Mouse (Mus musculus): Measurements from ENCODE around the gene Sbk2. TPM values are rescaled to one million over a fixed set of nuclear protein-coding genes. Genes with fewer than 3 reads are reported as not detected.

Gene Sbk2
- polyA plus RNA-seq, 1 experiment from 2014 or later: not detected

GRCm38 (mm10) chr7:4947855-4948254, 16.4 kb downstream of the Sbk2 start:
- Histone ChIP-seq H3K4me1 (peaks cover 3% of the 10 kb centered on the region; the same call in 1 of the 2 replicates), H3K9ac (no peak overlapping the region), H3K27ac (no peak overlapping the region), H3K9me3 (replicated peaks) (no peaks in the 10 kb centered on the region), H3K36me3 (no peaks in the 10 kb centered on the region), H3K4me3 (no peak overlapping the region), H3K4me2 (replicated peaks) (no peak overlapping the region), H3K27me3 (0 out of 2 replicates have a peak, but pooled peaks cover 2% of the 10 kb centered on the region)
- WGBS: 61% methylated on average over 2 of the region's 2 CpGs
- no peak for ATAC-seq (ENCODE audit: low FRiP score)

GRCm38 (mm10) chr7:4943223-4943815, 20.9 kb downstream of the Sbk2 start:
- ATAC-seq (ENCODE audit: low FRiP score): peak; percentile 63
- no peaks in the 10 kb centered on the region for H3K27me3 ChIP-seq
- H3K9me3 ChIP-seq (replicated peaks): no peaks in the 10 kb centered on the region
- peak overlapping the region; percentile 15; the same call in 1 of the 2 replicates for H3K4me3 ChIP-seq
- H3K4me1 ChIP-seq: peaks cover 3% of the 10 kb centered on the region; the same call in 1 of the 2 replicates
- H3K27ac ChIP-seq: no peak overlapping the region
- H3K9ac ChIP-seq: no peak overlapping the region
- H3K4me2 ChIP-seq (replicated peaks): peak overlapping the region; percentile 40
- WGBS: 20% methylated on average over 15 of the region's 15 CpGs
- no peaks in the 10 kb centered on the region for H3K36me3 ChIP-seq

GRCm38 (mm10) chr7:4942673-4943072, 21.5 kb downstream of the Sbk2 start:
- Histone ChIP-seq H3K4me3 (no peak overlapping the region), H3K27me3 (no peaks in the 10 kb centered on the region), H3K4me2 (replicated peaks) (no peak overlapping the region), H3K4me1 (peaks cover 3% of the 10 kb centered on the region; the same call in 1 of the 2 replicates), H3K36me3 (no peaks in the 10 kb centered on the region), H3K9me3 (replicated peaks) (no peaks in the 10 kb centered on the region), H3K9ac (no peak overlapping the region), H3K27ac (no peak overlapping the region)
- 50% methylated on average over 5 of the region's 5 CpGs for WGBS
- ATAC-seq (ENCODE audit: low FRiP score): no peak

- H3K9ac ChIP-seq: no peak overlapping the region
- H3K36me3 ChIP-seq: no peaks in the 10 kb centered on the region
- WGBS: 26% methylated on average over 9 of the region's 9 CpGs
- H3K27ac ChIP-seq: no peak overlapping the region
- no peaks in the 10 kb centered on the region for H3K9me3 ChIP-seq (replicated peaks)
- H3K27me3 ChIP-seq: no peaks in the 10 kb centered on the region
- no peak overlapping the region for H3K4me2 ChIP-seq (replicated peaks)
- H3K4me1 ChIP-seq: peaks cover 3% of the 10 kb centered on the region; the same call in 1 of the 2 replicates
- H3K4me3 ChIP-seq: no peak overlapping the region
- 0 out of 2 replicates have a peak, but pooled peaks have one; percentile 21 for ATAC-seq (ENCODE audit: low FRiP score)
These were observed 24.1 kb downstream of the Sbk2 start for GRCm38 (mm10) chr7:4940068-4940479.

- H3K36me3 ChIP-seq: no peaks in the 10 kb centered on the region
- ATAC-seq (ENCODE audit: low FRiP score): no peak
- peaks cover under 1% of the 10 kb centered on the region; the same call in 1 of the 2 replicates for H3K4me1 ChIP-seq
- H3K9ac ChIP-seq: no peak overlapping the region
- H3K27me3 ChIP-seq: no peaks in the 10 kb centered on the region
- H3K9me3 ChIP-seq (replicated peaks): 0 out of 2 replicates have a peak, but pooled peaks cover 5% of the 10 kb centered on the region
- H3K4me2 ChIP-seq (replicated peaks): no peak overlapping the region
- H3K27ac ChIP-seq: no peak overlapping the region
- no peak overlapping the region for H3K4me3 ChIP-seq
- 41% methylated on average over 2 of the region's 2 CpGs for WGBS
These were observed 25.8 kb downstream of the Sbk2 start for GRCm38 (mm10) chr7:4938456-4938855.

GRCm38 (mm10) chr7:4937392-4937791, 26.8 kb downstream of the Sbk2 start:
- H3K4me1 ChIP-seq: 0 out of 2 replicates have a peak, but pooled peaks cover 2% of the 10 kb centered on the region
- H3K9me3 ChIP-seq (replicated peaks): 0 out of 2 replicates have a peak, but pooled peaks cover 5% of the 10 kb centered on the region
- H3K4me3 ChIP-seq: no peak overlapping the region
- H3K9ac ChIP-seq: no peak overlapping the region
- H3K27me3 ChIP-seq: no peaks in the 10 kb centered on the region
- 81% methylated on average over 11 of the region's 11 CpGs for WGBS
- no peak overlapping the region for H3K4me2 ChIP-seq (replicated peaks)
- no peaks in the 10 kb centered on the region for H3K36me3 ChIP-seq
- ATAC-seq (ENCODE audit: low FRiP score): no peak
- no peak overlapping the region for H3K27ac ChIP-seq

GRCm38 (mm10) chr7:4936832-4937231, 27.4 kb downstream of the Sbk2 start:
- no peak for ATAC-seq (ENCODE audit: low FRiP score)
- Histone ChIP-seq H3K36me3 (no peaks in the 10 kb centered on the region), H3K4me2 (replicated peaks) (no peak overlapping the region), H3K4me3 (no peak overlapping the region), H3K9ac (no peak overlapping the region), H3K27ac (no peak overlapping the region), H3K9me3 (replicated peaks) (0 out of 2 replicates have a peak, but pooled peaks cover 5% of the 10 kb centered on the region), H3K4me1 (0 out of 2 replicates have a peak, but pooled peaks cover 2% of the 10 kb centered on the region), H3K27me3 (no peaks in the 10 kb centered on the region)
- WGBS: 75% methylated on average over 10 of the region's 10 CpGs

- no peak overlapping the region for H3K9ac ChIP-seq
- H3K4me3 ChIP-seq: no peak overlapping the region
- WGBS: 86% methylated on average over 4 of the region's 4 CpGs
These were observed 29.9 kb downstream of the Sbk2 start for GRCm38 (mm10) chr7:4934160-4934914.

GRCm38 (mm10) chr7:4933103-4933502, 31.1 kb downstream of the Sbk2 start:
- WGBS: 62% methylated on average over 12 of the region's 12 CpGs
- Histone ChIP-seq H3K27me3 (no peaks in the 10 kb centered on the region), H3K36me3 (no peaks in the 10 kb centered on the region), H3K4me2 (replicated peaks) (no peak overlapping the region), H3K4me3 (no peak overlapping the region), H3K9ac (no peak overlapping the region), H3K9me3 (replicated peaks) (0 out of 2 replicates have a peak, but pooled peaks cover 5% of the 10 kb centered on the region), H3K4me1 (0 out of 2 replicates have a peak, but pooled peaks cover 5% of the 10 kb centered on the region), H3K27ac (no peak overlapping the region)
- ATAC-seq (ENCODE audit: low FRiP score): no peak

More at GRCm38 (mm10) chr7:4934160-4934914, 29.9 kb downstream of the Sbk2 start:
- H3K9me3 ChIP-seq (replicated peaks): 0 out of 2 replicates have a peak, but pooled peaks cover 5% of the 10 kb centered on the region
- H3K27ac ChIP-seq: no peak overlapping the region
- no peaks in the 10 kb centered on the region for H3K36me3 ChIP-seq
- H3K4me2 ChIP-seq (replicated peaks): no peak overlapping the region
- H3K4me1 ChIP-seq: 0 out of 2 replicates have a peak, but pooled peaks cover 2% of the 10 kb centered on the region
- no peak for ATAC-seq (ENCODE audit: low FRiP score)
- H3K27me3 ChIP-seq: no peaks in the 10 kb centered on the region

GRCm38 (mm10) chr7:4928323-4928722, 35.9 kb downstream of the Sbk2 start:
- Histone ChIP-seq H3K9ac (no peak overlapping the region), H3K27ac (no peak overlapping the region), H3K4me1 (peaks cover 51% of the 10 kb centered on the region), H3K36me3 (no peaks in the 10 kb centered on the region), H3K9me3 (replicated peaks) (no peaks in the 10 kb centered on the region), H3K27me3 (no peaks in the 10 kb centered on the region), H3K4me3 (no peak overlapping the region), H3K4me2 (replicated peaks) (no peak overlapping the region)
- WGBS: 66% methylated on average over 17 of the region's 17 CpGs
- no peak for ATAC-seq (ENCODE audit: low FRiP score)

- no peak for ATAC-seq (ENCODE audit: low FRiP score)
- Histone ChIP-seq H3K4me3 (no peak overlapping the region), H3K4me2 (replicated peaks) (no peak overlapping the region), H3K9ac (no peak overlapping the region), H3K4me1 (peaks cover 55% of the 10 kb centered on the region), H3K27me3 (no peaks in the 10 kb centered on the region), H3K9me3 (replicated peaks) (no peaks in the 10 kb centered on the region), H3K36me3 (no peaks in the 10 kb centered on the region), H3K27ac (no peak overlapping the region)
- WGBS: 70% methylated on average over 8 of the region's 8 CpGs
These were observed 36.5 kb downstream of the Sbk2 start for GRCm38 (mm10) chr7:4927711-4928110.

- H3K4me1 ChIP-seq: peaks cover 64% of the 10 kb centered on the region
- 0 out of 2 replicates have a peak overlapping the region, but pooled peaks have one; percentile 18 for H3K9ac ChIP-seq
- H3K27me3 ChIP-seq: no peaks in the 10 kb centered on the region
- whole genome bisulfite sequencing: 65% methylated on average over 16 of the region's 16 CpGs
- no peak overlapping the region for H3K4me3 ChIP-seq
- no peak overlapping the region for H3K4me2 ChIP-seq (replicated peaks)
- ATAC-seq (ENCODE audit: low FRiP score): no peak
- H3K36me3 ChIP-seq: no peaks in the 10 kb centered on the region
- no peaks in the 10 kb centered on the region for H3K9me3 ChIP-seq (replicated peaks)
- H3K27ac ChIP-seq: peak overlapping the region; percentile 23; the same call in 1 of the 2 replicates
These were observed 37.4 kb downstream of the Sbk2 start for GRCm38 (mm10) chr7:4926849-4927248.
